Mouse (Mus musculus) heart, embryonic 12.5 days (tissue): ENCODE data around the gene Mkks. TPM values are rescaled to one million over a fixed set of nuclear protein-coding genes. Genes with fewer than 3 reads are reported as not detected.
A peak's percentile ranks its signal among the peaks of the same experiment; 100 is the strongest.

ENCODE experiments used
- ATAC-seq: fragments of 200-750 bp; cut with Nextera tagmentation; 2 replicates; pipeline ENCODE4 v1.8.0; 2017; ENCODE audit warnings: moderate TSS enrichment, moderate library complexity; ENCODE audit not compliant: insufficient number of reproducible peaks, low FRiP score
- H3K27ac ChIP-seq: fragments of 300-500 bp; sonication (generic); 2 replicates; pipeline ENCODE4 v1.5.1; 2016; ENCODE audit warnings: mild to moderate bottlenecking, moderate library complexity; ENCODE audit not compliant: poor library complexity, severe bottlenecking
- H3K27me3 ChIP-seq: fragments of 300-500 bp; sonication (generic); replicated peaks from 2 replicates; pipeline ENCODE4 v1.6.1; 2016; ENCODE audit warnings: mild to moderate bottlenecking, moderate library complexity
- H3K36me3 ChIP-seq: fragments of 300-500 bp; sonication (generic); 2 replicates; pipeline ENCODE4 v1.6.1; 2016; ENCODE audit warnings: mild to moderate bottlenecking, moderate library complexity
- H3K4me1 ChIP-seq: fragments of 300-500 bp; sonication (generic); replicated peaks from 2 replicates; pipeline ENCODE4 v1.6.1; 2016; ENCODE audit warnings: mild to moderate bottlenecking
- H3K4me2 ChIP-seq: fragments of 300-500 bp; sonication (generic); 2 replicates; pipeline ENCODE4 v1.6.1; 2016; ENCODE audit warnings: mild to moderate bottlenecking, moderate library complexity
- H3K4me3 ChIP-seq: fragments of 300-500 bp; sonication (generic); 2 replicates; pipeline ENCODE4 v1.5.1; 2016; ENCODE audit warnings: mild to moderate bottlenecking
- H3K9ac ChIP-seq: fragments of 300-500 bp; sonication (generic); 2 replicates; pipeline ENCODE4 v1.6.1; 2016; ENCODE audit warnings: mild to moderate bottlenecking, moderate library complexity
- H3K9me3 ChIP-seq: fragments of 300-500 bp; sonication (generic); replicated peaks from 2 replicates; pipeline ENCODE4 v1.6.1; 2016; ENCODE audit warnings: mild to moderate bottlenecking, moderate library complexity
- WGBS: fragments of 180-500 bp; shearing (Covaris S2); methylation state at CpG from one replicate; pipeline ENCODE4 v1.1.7; 2016; 5-methylcytosine and 5-hydroxymethylcytosine counted together
- polyA plus RNA-seq: library from polyadenylated mRNA; unstranded; fragments of >200 nt; fragmentation: Nextera tagmentation; extraction: Ambion mirVana; gene quantifications from 2 replicates; pipeline ENCODE4 v1.2.1, GENCODE M21; 2016

The Mkks gene
- polyA plus RNA-seq, 1 experiment from 2014 or later, result 18.5 TPM

GRCm38 (mm10) chr2:136833976-136834714 lies 57.0 kb downstream of the Mkks start:
- Histone ChIP-seq H3K27ac (no peak overlapping the region), H3K4me1 (peaks cover 15% of the 10 kb centered on the region), H3K27me3 (no peaks in the 10 kb centered on the region), H3K9ac (no peak overlapping the region), H3K4me3 (no peak overlapping the region), H3K36me3 (no peaks in the 10 kb centered on the region), H3K9me3 (no peaks in the 10 kb centered on the region), H3K4me2 (no peak overlapping the region)
- ATAC-seq, result no peak
- 73% methylated on average over 3 of the region's 3 CpGs for WGBS

- H3K27ac ChIP-seq, result 0 out of 2 replicates have a peak overlapping the region, but pooled peaks have one; percentile 47
- H3K27me3 ChIP-seq, result no peaks in the 10 kb centered on the region
- H3K4me3 ChIP-seq, result no peak overlapping the region
- H3K9ac ChIP-seq, result no peak overlapping the region
- H3K9me3 ChIP-seq, result no peaks in the 10 kb centered on the region
- no peak overlapping the region for H3K4me2 ChIP-seq
- H3K4me1 ChIP-seq, result peaks cover 10% of the 10 kb centered on the region
- WGBS, result 50% methylated on average over 3 of the region's 3 CpGs
- H3K36me3 ChIP-seq, result no peaks in the 10 kb centered on the region
- ATAC-seq, result peak; percentile 77
Observed at GRCm38 (mm10) chr2:136832936-136833335, 58.3 kb downstream of the Mkks start.

GRCm38 (mm10) chr2:136827612-136828011 lies 63.6 kb downstream of the Mkks start:
- ATAC-seq, result peak; percentile 72; the same call in 1 of the 2 replicates
- H3K27ac ChIP-seq, result no peak overlapping the region
- no peaks in the 10 kb centered on the region for H3K27me3 ChIP-seq
- WGBS, result 55% methylated on average over 4 of the region's 4 CpGs
- H3K36me3 ChIP-seq, result no peaks in the 10 kb centered on the region
- H3K4me2 ChIP-seq, result no peak overlapping the region
- H3K9me3 ChIP-seq, result no peaks in the 10 kb centered on the region
- H3K4me3 ChIP-seq, result no peak overlapping the region
- H3K9ac ChIP-seq, result no peak overlapping the region
- 0 out of 2 replicates have a peak, but pooled peaks cover under 1% of the 10 kb centered on the region for H3K4me1 ChIP-seq

Other genes with a start within 250 kb of the Mkks start
- gene Snap25, start 177.9 kb downstream of the Mkks start, polyA plus RNA-seq, result 0.67 and 1.0 TPM in 2 replicates
- 33.9 and 35.2 TPM in 2 replicates for gene AL731706.2, start 5.7 kb downstream of the Mkks start, polyA plus RNA-seq
- 4.9 and 5.2 TPM in 2 replicates for gene Slx4ip, start 171 bp downstream of the Mkks start, polyA plus RNA-seq
- gene AL731706.1, start within 50 bp of the Mkks start, polyA plus RNA-seq, result 35.9 and 39.1 TPM in 2 replicates
- gene Jag1, start 225.3 kb upstream of the Mkks start, polyA plus RNA-seq, result 26.2 and 26.6 TPM in 2 replicates